Mouse (Mus musculus) large intestine, adult 2 months (tissue): ENCODE measurements around the gene Tmc7. TPM values are rescaled to one million over a fixed set of nuclear protein-coding genes. Genes with fewer than 3 reads are reported as not detected.

Experiments
- DNase-seq: peaks from one replicate; pipeline ENCODE4 v3.0.0-alpha.2; 2012; ENCODE audit warnings: low read depth, low spot score
- WGBS: fragments of 180-500 bp; shearing (Covaris S2); methylation state at CpG from one replicate; pipeline ENCODE4 v1.1.7; 2018; 5-methylcytosine and 5-hydroxymethylcytosine counted together
- polyA plus RNA-seq: library from polyadenylated mRNA; depleted of rRNA; stranded (reverse); fragments of >200 nt; gene quantifications from 2 replicates; pipeline ENCODE4 v1.2.3, GENCODE M21; 2012

Gene Tmc7
- polyA plus RNA-seq, 1 experiment = 1.1 TPM

DNA sequence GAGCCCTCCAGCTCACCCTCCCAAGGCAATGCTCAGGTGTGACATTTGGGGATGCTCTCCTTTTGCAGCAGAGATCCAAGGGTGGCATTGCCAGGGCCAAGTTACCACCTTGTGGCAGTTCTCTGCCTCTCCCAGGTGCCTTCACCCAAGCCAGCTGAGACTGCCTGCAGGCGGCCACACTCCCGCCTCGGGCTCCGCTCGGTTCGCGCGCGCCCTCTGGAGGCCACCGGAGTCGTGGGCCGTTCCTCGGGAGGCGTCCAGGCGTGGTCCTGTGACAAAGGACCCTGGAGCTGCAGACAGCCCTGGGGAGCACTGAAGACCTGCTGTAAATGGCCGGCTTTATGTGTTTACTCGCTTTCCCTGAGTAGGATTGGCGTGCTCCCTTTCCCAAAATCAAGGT is 65.8 kb downstream of the Tmc7 start:
- no peak for DNase-seq
- WGBS = 2% methylated on average over 18 of the region's 18 CpGs

DNA sequence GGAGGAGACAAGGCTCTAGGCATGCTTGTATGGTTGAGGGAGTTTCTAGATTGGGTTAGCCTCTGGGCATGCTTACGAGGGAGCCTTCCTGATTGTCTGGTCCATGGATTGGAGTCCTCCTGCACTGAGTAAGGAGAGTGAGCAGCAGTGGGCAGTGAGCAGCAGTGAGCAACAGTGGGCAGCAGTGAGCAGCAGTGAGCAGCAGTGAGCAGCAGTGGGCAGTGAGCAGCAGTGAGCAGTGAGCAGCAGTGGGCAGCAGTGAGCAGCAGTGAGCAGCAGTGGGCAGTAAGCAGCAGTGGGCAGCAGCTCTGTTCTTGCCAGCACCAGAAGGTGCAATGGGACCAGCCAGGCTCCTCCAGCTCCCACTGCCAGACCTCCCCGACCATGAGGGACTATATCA is 66.7 kb downstream of the Tmc7 start:
- no peak for DNase-seq
- WGBS = 69% methylated on average over 2 of the region's 2 CpGs

DNA sequence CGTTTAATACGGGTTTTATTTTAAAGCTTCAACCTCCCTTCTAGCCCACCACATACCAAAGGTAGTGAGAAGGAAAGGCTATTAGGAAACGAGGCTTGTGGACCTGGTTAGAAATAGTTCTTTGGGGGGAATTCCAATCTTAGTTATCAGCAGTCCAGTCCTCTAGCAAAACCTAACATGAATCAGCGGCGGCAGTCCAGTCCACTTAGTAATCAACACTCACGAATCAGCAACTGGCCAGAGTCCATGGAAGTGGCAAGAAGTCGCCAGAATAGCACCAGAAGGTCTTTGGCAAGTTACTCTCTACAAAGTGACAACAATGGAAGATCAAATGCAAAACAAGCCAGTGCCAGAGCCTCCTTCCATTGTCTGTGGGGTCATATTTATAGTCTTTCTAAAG is 76.0 kb downstream of the Tmc7 start:
- no peak for DNase-seq
- WGBS = 72% methylated on average over 7 of the region's 7 CpGs

DNA sequence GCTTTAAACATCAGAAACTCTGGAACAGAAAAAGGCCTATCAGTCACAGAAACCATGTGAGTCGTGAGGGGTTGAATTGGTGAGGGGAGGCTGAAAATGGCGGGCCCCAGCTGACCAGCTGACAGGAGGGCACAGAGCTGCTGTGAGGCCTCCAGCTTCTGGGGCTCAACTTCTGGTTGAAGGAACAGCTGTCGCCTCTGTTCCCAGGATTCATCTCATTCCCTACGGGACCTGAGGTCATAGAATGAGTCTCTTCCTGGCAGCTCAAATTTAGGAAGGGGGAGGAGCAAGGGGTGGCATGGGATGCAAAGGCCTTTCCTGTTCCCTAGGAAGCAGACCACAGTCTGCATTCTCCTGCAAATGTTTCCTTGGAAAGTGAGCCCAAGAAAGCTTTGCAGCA is 80.7 kb downstream of the Tmc7 start:
- 83% methylated on average over 4 of the region's 4 CpGs for WGBS
- DNase-seq = no peak

DNA sequence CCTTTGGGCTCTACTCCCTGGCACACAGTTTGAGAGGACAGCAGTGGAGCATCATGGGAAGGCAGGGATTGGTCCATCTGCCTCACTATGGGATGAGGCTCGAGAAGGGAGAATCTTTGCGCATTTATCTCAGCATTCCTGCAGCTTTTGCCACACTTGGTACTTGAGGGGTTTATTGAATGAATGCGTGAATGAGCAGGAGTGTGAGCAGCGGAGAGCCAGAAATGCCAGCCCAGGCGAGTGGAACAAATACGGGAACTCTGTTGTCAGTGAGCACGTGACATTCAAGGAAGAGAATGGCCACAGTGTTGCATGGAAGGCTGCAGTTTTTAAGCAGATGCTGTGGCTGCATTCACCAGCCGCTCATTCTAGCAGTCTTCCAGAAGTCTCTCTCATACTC is 82.2 kb downstream of the Tmc7 start:
- no peak for DNase-seq
- WGBS = 81% methylated on average over 8 of the region's 8 CpGs

DNA sequence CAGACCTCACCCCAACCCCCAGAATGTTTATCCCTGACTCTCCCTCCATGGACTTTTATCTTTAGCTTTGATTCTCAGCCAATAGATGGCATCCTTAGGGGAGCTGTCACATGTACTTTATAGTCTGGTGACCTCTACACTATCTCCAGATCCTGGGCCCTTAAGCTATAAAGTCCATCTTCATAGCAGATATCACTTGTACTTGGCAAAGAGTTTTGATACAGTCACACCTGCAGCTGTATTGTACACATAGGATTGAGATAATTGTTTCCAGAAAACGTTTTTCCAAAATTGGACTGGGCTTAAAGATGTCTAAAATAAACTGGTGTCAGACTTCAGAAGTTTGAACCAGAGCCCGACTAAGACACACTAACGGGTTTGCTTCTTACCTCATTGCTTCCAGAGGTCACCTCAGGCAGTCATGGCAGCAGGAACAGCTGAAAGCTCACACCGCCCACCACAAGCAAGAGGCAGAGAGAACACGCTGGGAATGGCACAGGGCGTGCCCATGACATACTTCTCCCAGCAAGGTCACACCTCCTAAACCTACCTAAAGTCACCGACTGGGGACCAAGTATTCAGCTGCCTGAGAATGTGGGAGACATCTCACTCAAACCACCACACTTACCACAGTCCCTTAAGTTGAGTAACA is 84.6 kb downstream of the Tmc7 start:
- no peak for DNase-seq
- 34% methylated on average over 7 of the region's 7 CpGs for WGBS

DNA sequence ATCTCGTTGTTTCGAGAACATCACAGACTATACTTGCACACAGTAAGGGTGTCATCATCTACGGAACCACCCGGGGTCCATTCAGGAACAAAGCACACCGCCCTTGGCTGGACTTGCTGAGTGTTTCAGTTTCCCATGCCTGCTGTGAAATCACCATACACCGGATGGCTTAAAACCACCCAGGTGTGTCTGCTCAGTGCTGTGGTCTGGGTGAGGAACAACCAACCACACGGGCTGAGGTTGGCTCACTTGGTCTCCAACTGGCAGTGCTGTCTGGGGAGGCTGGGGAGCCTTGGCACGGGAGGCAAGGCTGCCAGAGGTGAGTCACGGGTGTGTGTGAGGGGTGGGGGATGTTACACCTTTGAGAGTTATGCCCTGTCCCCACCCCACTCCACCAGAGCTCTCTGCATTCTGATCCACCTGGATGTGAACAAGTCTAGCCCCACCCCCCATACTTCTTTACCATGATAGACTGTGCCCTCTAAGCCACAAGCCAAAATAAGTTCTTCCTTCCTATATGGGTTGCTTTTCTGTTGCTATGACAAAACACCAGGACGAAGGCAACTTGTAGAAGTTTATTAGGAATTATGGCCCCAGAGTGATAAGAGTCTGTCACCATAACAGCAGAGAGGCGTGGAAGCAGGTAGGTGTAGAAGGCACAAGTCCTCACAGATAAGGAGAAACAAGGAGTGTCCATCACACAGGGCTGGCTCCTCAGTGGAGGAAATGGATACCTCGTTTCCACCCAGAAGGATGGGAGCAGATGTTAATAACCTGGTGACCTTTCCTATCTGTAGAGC is 85.4 kb downstream of the Tmc7 start:
- DNase-seq = no peak
- 55% methylated on average over 12 of the region's 12 CpGs for WGBS

DNA sequence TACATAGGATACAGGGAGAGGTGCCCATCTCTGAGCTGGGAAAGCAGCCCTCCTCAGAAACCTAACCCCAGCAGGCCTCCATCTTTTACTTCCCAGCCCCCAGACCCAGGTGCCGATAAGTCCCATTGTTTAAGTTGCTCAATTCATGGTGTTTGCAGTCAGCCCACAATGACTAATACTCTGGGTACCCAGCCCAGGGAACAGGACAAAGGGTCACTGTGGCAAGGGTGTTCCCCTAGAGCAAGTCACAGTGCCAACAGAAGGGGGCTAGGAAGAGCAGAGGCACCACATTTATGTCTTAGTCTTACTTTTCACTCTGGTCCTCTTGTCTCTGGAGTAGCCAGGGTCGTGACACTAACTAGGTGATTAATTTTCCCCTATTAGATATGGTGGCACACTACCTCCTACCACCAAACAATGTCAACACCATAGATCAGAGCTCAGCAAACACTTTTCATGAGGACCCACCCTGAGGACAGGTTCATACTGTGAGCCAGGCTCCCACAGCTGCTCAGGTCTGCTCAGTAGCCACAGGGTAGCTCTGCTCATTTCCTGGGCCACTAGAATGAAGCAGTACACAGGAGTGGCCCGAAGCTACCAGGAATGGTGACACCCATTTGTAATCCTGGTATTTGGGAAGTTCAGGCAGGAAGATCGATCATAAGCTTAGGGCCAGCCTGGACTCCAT is 89.5 kb downstream of the Tmc7 start:
- DNase-seq = no peak
- 68% methylated on average over 4 of the region's 4 CpGs for WGBS

DNA sequence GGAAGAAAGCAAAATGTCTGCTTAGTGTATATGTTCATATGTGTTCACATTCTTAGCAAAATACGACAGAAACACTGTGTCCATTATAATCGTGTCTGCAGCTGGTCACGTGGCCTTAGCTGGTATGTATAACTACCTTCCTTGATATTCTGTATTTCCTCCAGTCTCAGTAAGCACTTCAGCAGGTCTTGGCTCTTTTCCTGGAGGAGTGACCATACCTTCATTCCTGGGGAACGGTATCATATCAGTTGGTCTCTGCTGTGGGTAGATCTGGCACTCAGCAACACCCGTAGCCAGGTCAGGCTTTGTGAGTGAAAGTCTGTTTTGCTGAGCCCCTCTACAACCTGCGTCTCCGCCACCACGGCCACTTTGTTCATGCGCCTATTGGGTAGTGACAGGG is 90.6 kb downstream of the Tmc7 start:
- 84% methylated on average over 9 of the region's 9 CpGs for WGBS
- DNase-seq = no peak

DNA sequence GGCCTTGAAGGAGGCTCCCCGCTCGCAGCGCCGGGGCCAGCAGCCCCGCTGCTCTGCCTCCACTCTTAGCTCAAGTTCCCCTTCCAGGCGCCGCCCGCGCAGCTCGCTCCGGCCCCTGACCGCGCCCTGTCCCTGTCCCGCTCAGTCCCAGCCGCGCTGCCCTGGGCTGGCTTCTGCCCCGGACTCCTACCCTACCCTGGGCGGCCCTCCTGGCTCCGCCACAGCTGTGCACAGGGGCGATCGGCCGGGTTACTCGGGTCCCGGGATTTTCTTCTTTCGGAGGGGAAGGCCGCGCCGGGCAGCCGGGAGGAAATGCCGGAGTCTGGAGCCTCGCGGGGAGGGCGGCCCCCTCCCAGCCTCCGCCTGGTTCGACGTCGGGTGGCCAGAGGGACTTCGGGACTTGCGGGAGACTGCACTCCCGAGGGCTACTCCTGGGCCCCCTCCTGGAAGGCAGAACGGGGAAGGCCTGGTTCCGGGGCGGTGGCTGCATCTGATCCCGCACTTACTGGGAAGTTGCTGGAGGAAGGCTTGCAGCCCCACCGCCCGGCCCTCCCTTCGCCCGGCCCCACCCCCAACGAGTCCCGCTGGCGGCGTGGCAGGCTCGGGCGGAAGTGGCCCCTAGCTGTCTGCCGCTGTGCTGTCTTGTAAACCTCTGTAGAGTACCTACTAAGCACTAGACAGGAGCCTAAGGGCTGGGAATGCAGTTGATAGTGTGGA is 92.9 kb downstream of the Tmc7 start, which contains the start of gene Itpripl2:
Gene Itpripl2 (minus strand): TSS at position 545 of the 717 bp plus-strand sequence.
- under 1% methylated on average over 55 of the region's 55 CpGs for WGBS
- no peak for DNase-seq

DNA sequence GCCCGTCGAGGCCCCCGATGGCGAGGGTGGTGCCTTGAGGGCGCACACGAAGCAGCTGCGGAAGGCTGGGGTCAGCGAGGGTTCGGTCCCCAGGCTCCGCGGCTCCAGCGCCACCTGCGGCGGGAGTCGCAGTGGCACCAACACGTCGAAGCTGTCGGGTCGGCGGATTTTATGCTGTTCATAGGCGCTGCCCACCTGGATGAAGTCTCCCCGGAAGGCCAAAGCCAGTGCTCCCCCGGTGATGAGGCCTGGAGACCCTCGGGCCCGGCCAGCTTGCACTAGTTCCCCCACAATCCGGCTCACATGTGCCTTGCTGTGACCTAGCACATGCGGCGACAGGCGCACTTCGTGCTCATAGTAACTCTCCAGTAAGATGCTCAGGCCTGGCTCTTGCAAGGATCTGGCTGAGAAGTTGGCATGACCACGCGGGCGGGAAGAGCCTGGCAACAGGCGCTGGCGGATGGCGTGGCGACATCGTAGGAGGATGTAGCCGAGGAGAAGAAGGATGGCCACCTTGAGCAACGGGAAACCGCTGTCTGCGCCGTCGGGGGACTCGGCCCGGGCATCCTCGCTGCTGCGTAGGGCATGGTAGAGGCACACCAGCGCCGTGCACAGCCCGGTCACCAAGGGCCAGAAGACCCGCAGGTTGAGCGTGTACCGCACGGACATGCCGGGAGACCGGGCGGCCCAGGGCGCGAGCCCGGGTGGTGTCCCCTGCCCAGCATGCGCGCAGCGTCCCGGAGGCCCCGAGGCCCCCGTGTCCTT is 93.7 kb downstream of the Tmc7 start:
- 14% methylated on average over 67 of the region's 67 CpGs for WGBS
- no peak for DNase-seq

DNA sequence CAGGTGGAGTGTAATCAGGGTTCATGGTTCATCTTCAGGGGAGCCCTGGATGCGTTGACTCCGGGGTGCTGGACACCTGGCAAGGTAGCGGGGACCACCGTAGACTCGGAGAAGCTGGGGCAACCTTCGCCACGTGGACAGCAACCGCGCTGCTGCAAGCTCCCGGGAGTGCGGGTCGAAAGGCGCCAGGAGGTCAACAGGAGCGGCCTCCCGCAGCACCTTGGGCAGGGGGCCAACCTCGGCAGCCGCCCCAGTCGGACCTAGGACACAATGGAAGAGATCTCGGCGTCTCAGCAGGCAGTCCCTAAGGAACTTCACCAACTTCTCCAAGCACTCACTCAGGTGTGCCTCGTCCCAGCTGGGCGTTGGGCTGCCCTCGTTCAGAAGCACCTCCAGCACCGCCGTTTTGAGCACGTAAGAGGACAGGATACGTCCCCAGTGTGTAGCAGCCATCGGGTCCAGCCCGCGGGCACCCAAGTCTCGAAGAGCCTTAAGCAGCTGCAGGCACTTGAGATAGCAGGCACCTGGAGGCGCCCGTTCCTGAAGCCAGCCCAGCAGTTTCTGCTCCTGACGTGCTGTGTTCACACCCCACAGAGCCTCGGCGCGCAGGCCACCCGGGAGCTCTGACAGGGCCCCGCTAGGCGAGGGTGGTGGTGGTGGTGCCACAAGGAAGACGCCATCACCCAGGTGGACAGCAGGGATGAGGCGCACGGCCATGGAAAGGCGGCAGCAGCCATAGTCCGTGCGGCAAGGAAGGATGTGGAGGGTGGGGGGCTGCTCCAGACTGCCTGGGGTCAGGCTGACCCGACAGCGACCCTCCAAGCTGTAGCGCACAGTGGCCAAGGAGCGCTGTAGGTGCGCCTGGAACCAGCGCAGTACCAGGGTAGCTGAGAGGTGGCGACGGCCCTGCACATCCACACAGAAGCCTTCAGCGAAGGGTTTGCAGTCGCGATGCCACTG is 94.5 kb downstream of the Tmc7 start:
- no peak for DNase-seq
- 71% methylated on average over 57 of the region's 57 CpGs for WGBS

DNA sequence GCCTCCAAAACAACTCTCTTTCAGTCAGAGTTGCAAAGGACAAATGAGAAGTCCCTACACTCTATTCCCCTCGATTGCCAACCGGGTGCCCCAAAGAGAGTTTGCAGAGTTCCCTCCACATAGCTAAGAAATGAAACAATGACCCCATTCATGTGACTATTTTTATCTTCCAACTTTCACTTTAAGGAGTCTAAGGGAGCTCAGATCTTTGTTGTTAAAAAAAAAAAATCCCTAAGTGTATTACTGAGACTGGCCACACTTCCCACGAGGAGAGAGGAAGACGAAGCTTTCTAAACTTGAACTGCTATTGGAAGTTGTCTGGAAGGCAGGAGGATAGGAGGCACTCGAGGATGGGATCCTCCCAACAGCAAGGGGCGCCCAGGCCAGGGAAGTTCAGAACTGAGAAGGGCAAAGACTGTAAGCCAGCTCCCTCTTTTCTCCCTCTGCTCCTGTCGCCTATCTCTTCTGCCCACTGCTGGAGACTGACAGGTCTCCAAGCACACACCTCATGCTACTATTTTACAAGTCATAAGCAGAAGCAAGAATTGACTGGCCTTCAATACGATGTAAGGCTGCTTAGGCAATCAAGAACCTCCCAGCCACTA is 96.4 kb downstream of the Tmc7 start:
- DNase-seq = no peak
- 19% methylated on average over 8 of the region's 8 CpGs for WGBS

DNA sequence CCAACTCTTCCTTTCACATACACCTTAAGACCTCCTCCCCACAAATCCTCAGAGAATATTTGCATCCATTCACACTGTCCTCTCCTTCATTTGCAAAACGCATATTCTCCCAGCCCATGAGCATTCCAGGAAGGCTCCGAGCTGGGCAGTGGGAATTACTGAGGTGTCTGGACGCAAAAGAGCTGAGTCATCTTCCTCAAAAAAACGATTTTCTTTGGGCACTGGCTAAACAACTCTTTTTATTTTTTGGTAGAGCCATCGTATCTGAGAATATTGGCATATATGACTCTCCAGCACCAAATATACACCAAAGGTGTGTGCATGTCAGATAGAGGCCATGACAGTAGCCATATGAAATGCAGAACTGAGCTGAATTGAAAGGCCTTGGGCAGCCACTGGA is 97.6 kb downstream of the Tmc7 start:
- no peak for DNase-seq
- WGBS = 53% methylated on average over 5 of the region's 5 CpGs
